9 mouse cellular contexts compared by ENCODE assay signal in the genomic region with DNA sequence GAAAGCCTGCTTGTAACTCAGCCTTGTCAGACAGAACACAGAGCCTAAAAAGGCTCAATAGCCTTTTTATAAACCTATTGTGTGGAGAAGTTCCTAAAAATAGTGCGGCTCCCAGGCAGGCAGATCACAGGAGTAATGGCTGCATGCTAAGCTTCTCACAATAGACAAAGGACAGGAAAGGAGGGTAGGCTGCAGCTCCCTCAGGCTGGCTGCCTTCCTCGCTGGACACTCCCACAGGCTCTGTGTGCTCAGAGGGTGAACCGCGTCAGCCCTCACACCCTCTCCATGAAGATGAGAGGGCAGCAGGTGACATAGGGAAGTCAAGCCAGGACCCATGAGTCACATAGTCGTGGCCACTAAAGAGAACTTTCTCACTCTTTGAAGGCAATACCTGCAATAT. TPM values are rescaled to one million over a fixed set of nuclear protein-coding genes. Genes with fewer than 3 reads are reported as not detected.
DNase-seq lines count a peak whose midpoint lies in the region; ATAC-seq and TF ChIP-seq lines count a peak whose summit lies in the region.
"Had no signal": no experiment of that assay in that cellular context is flagged by ENCODE, and none has a peak within 500 bp of the region (broad histone marks: within the 10 kb centered on the region; RNA-seq: fewer than 3 reads in every experiment).

No protein-coding gene starts in this region.

- TF ChIP-seq CTCF in hindbrain, postnatal 0 days (IDR thresholded peaks at IDR 0.05; ENCODE audit: low read depth): no peak

- H3K9ac ChIP-seq in hindbrain, postnatal 0 days (replicated peaks; ENCODE audit: low read length): no peak overlapping the region
- peak overlapping the region; percentile 56 for H3K9ac ChIP-seq in hindbrain, embryonic 13.5 days
- no peak overlapping the region for H3K9ac ChIP-seq in midbrain, embryonic 13.5 days (replicated peaks)
- H3K9ac ChIP-seq: limb, embryonic 13.5 days had no signal

- 0 out of 2 replicates have a peak, but pooled peaks cover 2% of the 10 kb centered on the region for H3K36me3 ChIP-seq in hindbrain, embryonic 10.5 days
- no peaks in the 10 kb centered on the region for H3K36me3 ChIP-seq in hindbrain, postnatal 0 days (ENCODE audit: insufficient read depth, low read length)
- H3K36me3 ChIP-seq in forebrain, embryonic 10.5 days (replicated peaks): no peaks in the 10 kb centered on the region; the same call in 1 of the 2 replicates
- no peaks in the 10 kb centered on the region for H3K36me3 ChIP-seq in hindbrain, embryonic 13.5 days
- H3K36me3 ChIP-seq in midbrain, embryonic 13.5 days: no peaks in the 10 kb centered on the region
- H3K36me3 ChIP-seq: limb, embryonic 13.5 days had no signal

- H3K4me3 ChIP-seq in hindbrain, embryonic 10.5 days: no peak overlapping the region
- H3K4me3 ChIP-seq in hindbrain, postnatal 0 days (ENCODE audit: low read length): no peak overlapping the region
- H3K4me3 ChIP-seq in forebrain, embryonic 10.5 days: peak overlapping the region; percentile 0; the same call in 1 of the 2 replicates
- H3K4me3 ChIP-seq in hindbrain, embryonic 13.5 days: no peak overlapping the region
- H3K4me3 ChIP-seq in midbrain, embryonic 13.5 days (replicated peaks): no peak overlapping the region
- H3K4me3 ChIP-seq: limb, embryonic 13.5 days had no signal

- DNase-seq in hindbrain, embryonic 10.5 days (ENCODE audit: low spot score): peak; percentile 28
- no peak for DNase-seq in hindbrain, postnatal 0 days (ENCODE audit: low spot score)
- DNase-seq in forebrain, embryonic 10.5 days (ENCODE audit: extremely low spot score, low spot score): no peak
- DNase-seq in right cerebral cortex, postnatal 25 days: no peak
- DNase-seq in adrenal gland, adult 8-10 months: no peak
- DNase-seq in gastrocnemius, postnatal 25 days: no peak

- no peak for ATAC-seq in hindbrain, postnatal 0 days
- ATAC-seq in hindbrain, embryonic 13.5 days (ENCODE audit: low FRiP score): no peak
- ATAC-seq in midbrain, embryonic 13.5 days: peak; percentile 53; the same call in 1 of the 2 replicates

- H3K27me3 ChIP-seq in hindbrain, embryonic 10.5 days (ENCODE audit: insufficient read depth, poor library complexity, severe bottlenecking): peaks cover 5% of the 10 kb centered on the region; the same call in 1 of the 2 replicates
- no peaks in the 10 kb centered on the region for H3K27me3 ChIP-seq in hindbrain, postnatal 0 days (ENCODE audit: insufficient read depth, low read length)
- H3K27me3 ChIP-seq in forebrain, embryonic 10.5 days (ENCODE audit: poor library complexity, severe bottlenecking): no peaks in the 10 kb centered on the region
- H3K27me3 ChIP-seq in hindbrain, embryonic 13.5 days: no peaks in the 10 kb centered on the region
- H3K27me3 ChIP-seq in midbrain, embryonic 13.5 days: no peaks in the 10 kb centered on the region
- H3K27me3 ChIP-seq: limb, embryonic 13.5 days had no signal

- peak overlapping the region; percentile 82 for H3K27ac ChIP-seq in hindbrain, embryonic 10.5 days
- H3K27ac ChIP-seq in hindbrain, postnatal 0 days: no peak overlapping the region
- peak overlapping the region; percentile 77 for H3K27ac ChIP-seq in forebrain, embryonic 10.5 days
- peak overlapping the region; percentile 64 for H3K27ac ChIP-seq in hindbrain, embryonic 13.5 days
- peak overlapping the region; percentile 52 for H3K27ac ChIP-seq in midbrain, embryonic 13.5 days

- H3K4me1 ChIP-seq in hindbrain, embryonic 10.5 days (replicated peaks): peaks cover 92% of the 10 kb centered on the region
- H3K4me1 ChIP-seq in hindbrain, postnatal 0 days (ENCODE audit: insufficient read depth, low read length): peaks cover 15% of the 10 kb centered on the region; the same call in 1 of the 2 replicates
- H3K4me1 ChIP-seq in forebrain, embryonic 10.5 days: peaks cover 93% of the 10 kb centered on the region
- H3K4me1 ChIP-seq in hindbrain, embryonic 13.5 days (replicated peaks): peaks cover 55% of the 10 kb centered on the region
- H3K4me1 ChIP-seq in midbrain, embryonic 13.5 days (replicated peaks): peaks cover 60% of the 10 kb centered on the region

- no peaks in the 10 kb centered on the region for H3K9me3 ChIP-seq in hindbrain, embryonic 10.5 days
- H3K9me3 ChIP-seq in hindbrain, postnatal 0 days (ENCODE audit: low read length): no peaks in the 10 kb centered on the region
- H3K9me3 ChIP-seq in forebrain, embryonic 10.5 days: no peaks in the 10 kb centered on the region
- no peaks in the 10 kb centered on the region for H3K9me3 ChIP-seq in hindbrain, embryonic 13.5 days
- H3K9me3 ChIP-seq in midbrain, embryonic 13.5 days: no peaks in the 10 kb centered on the region
- H3K9me3 ChIP-seq: limb, embryonic 13.5 days had no signal

- H3K4me2 ChIP-seq in hindbrain, postnatal 0 days (ENCODE audit: low read depth, low read length): no peak overlapping the region
- no peak overlapping the region for H3K4me2 ChIP-seq in hindbrain, embryonic 13.5 days
- no peak overlapping the region; the same call in 1 of the 2 replicates for H3K4me2 ChIP-seq in midbrain, embryonic 13.5 days (replicated peaks)
- H3K4me2 ChIP-seq: limb, embryonic 13.5 days had no signal

- WGBS in hindbrain, embryonic 10.5 days: 26% methylated on average over 5 of the region's 5 CpGs
- 20% methylated on average over 5 of the region's 5 CpGs for WGBS in hindbrain, postnatal 0 days
- 14% methylated on average over 5 of the region's 5 CpGs for WGBS in forebrain, embryonic 10.5 days
- 9% methylated on average over 5 of the region's 5 CpGs for WGBS in hindbrain, embryonic 13.5 days
- 6% methylated on average over 5 of the region's 5 CpGs for WGBS in midbrain, embryonic 13.5 days

RNA-seq across cellular contexts. Expression of a gene that starts 55.7 kb away (rescaled TPM):
- 13.9 and 20.1 TPM in 2 replicates for polyA plus RNA-seq in hindbrain, embryonic 10.5 days (2016; fragmentation: Nextera tagmentation; extraction: Ambion mirVana)
- 62.2 and 62.8 TPM in 2 replicates for total RNA-seq in hindbrain, postnatal 0 days (2014; rRNA removed)
- polyA plus RNA-seq in hindbrain, postnatal 0 days (2015; fragmentation: Nextera tagmentation; extraction: Ambion mirVana): 11.5 and 12.2 TPM in 2 replicates
- 13.1 and 15.4 TPM in 2 replicates for polyA plus RNA-seq in forebrain, embryonic 10.5 days (2016; fragmentation: Nextera tagmentation; extraction: Ambion mirVana)
- 24.7 and 26.5 TPM in 2 replicates for polyA plus RNA-seq in hindbrain, embryonic 13.5 days (2015; fragmentation: Nextera tagmentation; extraction: Ambion mirVana)
- polyA plus RNA-seq in midbrain, embryonic 13.5 days (2015; fragmentation: Nextera tagmentation; extraction: Ambion mirVana): 27.5 and 31.8 TPM in 2 replicates
- 10 to 100 TPM; 48.7 to 56.9 (median 53.8) TPM for total RNA-seq in adrenal gland, adult 8-10 months (2022)
- total RNA-seq in gastrocnemius, postnatal 25 days (2021): 1 to 10 TPM; 5.5 to 8.2 TPM
